Mouse (Mus musculus) embryonic fibroblast, embryonic 13.5 days (primary cell): ENCODE data around the gene Cacna1e.

Experiments
- CTCF ChIP-seq: IDR thresholded peaks from 2 replicates; pipeline ENCODE4 v1.5.1; 2011; ENCODE audit warnings: mild to moderate bottlenecking, control low read depth, low read length, moderate library complexity, borderline replicate concordance; ENCODE audit not compliant: insufficient read depth
- POLR2A ChIP-seq: IDR thresholded peaks from 2 replicates; pipeline ENCODE4 v1.6.1; 2011; ENCODE audit warnings: low read depth, mild to moderate bottlenecking, control low read depth, low read length, moderate library complexity

DNA sequence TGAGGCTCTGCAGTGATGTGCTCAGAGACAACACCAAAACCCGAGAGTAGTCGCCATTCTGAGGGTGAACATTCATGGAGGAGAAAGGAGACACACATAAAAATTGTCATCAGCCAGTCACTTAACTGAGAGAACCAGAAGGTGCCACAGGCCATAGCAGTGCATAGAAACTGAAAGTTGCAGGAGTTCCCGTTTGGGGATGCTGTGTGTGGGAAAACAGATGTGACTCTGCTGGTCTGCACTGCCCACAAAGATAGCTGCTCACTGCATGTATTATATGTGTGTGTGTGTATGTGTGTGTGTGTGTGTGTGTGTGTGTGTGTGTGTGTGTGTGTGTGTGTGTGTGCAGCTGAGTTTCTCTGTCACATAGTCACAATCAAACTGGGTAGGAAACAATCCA, 61.2 kb downstream of the Cacna1e start:
- no peak for TF ChIP-seq CTCF
- TF ChIP-seq POLR2A = no peak
